Mouse (Mus musculus) hindbrain, embryonic 14.5 days (tissue): ENCODE measurements at regions not wholly inside any gene's neighbourhood (a gene's known extent, or its start where the extent isn't known, plus 50 kb on each side); places are given as distances from the start of the nearest gene placed in this dataset.

ENCODE experiments used
- ATAC-seq: fragments of 200-750 bp; cut with Nextera tagmentation; 2 replicates; pipeline ENCODE4 v1.8.0; 2017; ENCODE audit warnings: moderate number of reproducible peaks, mild to moderate bottlenecking, moderate TSS enrichment, moderate library complexity; ENCODE audit not compliant: low FRiP score
- DNase-seq: peaks from one replicate; pipeline ENCODE4 v3.0.0-alpha.2; 2015; ENCODE audit warnings: low spot score
- H3K27ac ChIP-seq: fragments of 300-500 bp; sonication (generic); 2 replicates; pipeline ENCODE4 v1.5.1; 2014; ENCODE audit warnings: mild to moderate bottlenecking, moderate library complexity
- H3K27me3 ChIP-seq: fragments of 300-500 bp; sonication (generic); 2 replicates; pipeline ENCODE4 v1.6.1; 2014; ENCODE audit warnings: mild to moderate bottlenecking, low read length, mixed read lengths; ENCODE audit not compliant: control insufficient read depth, insufficient read depth
- H3K36me3 ChIP-seq: fragments of 300-500 bp; sonication (generic); replicated peaks from 2 replicates; pipeline ENCODE4 v1.6.1; 2014; ENCODE audit not compliant: control insufficient read depth, insufficient read depth
- H3K4me1 ChIP-seq: fragments of 300-500 bp; sonication (generic); replicated peaks from 2 replicates; pipeline ENCODE4 v1.6.1; 2014; ENCODE audit warnings: antibody characterized with exemption, low read length, mixed read lengths; ENCODE audit not compliant: control insufficient read depth, insufficient read depth
- H3K4me2 ChIP-seq: fragments of 300-500 bp; sonication (generic); replicated peaks from 2 replicates; pipeline ENCODE4 v1.6.1; 2014; ENCODE audit warnings: mild to moderate bottlenecking, moderate library complexity
- H3K4me3 ChIP-seq: fragments of 300-500 bp; sonication (generic); replicated peaks from 2 replicates; pipeline ENCODE4 v1.5.1; 2014; ENCODE audit warnings: mild to moderate bottlenecking, low read length
- H3K9ac ChIP-seq: fragments of 300-500 bp; sonication (generic); 2 replicates; pipeline ENCODE4 v1.6.1; 2014
- H3K9me3 ChIP-seq: fragments of 300-500 bp; sonication (generic); 2 replicates; pipeline ENCODE4 v1.6.1; 2016; ENCODE audit warnings: low read length; ENCODE audit not compliant: control insufficient read depth
- WGBS: fragments of 180-500 bp; shearing (Covaris S2); extraction: QIAGEN DNeasy Blood & Tissue Kit; methylation state at CpG from one replicate; pipeline ENCODE4 v1.1.7; 2014; 5-methylcytosine and 5-hydroxymethylcytosine counted together

GRCm38 (mm10) chr8:83798881-83799606 is 57.9 kb upstream of the Adgre5 start:
- 85% methylated on average over 9 of the region's 9 CpGs for WGBS
- DNase-seq (no peak), ATAC-seq (no peak)
- Histone ChIP-seq H3K9ac (no peak overlapping the region), H3K27ac (no peak overlapping the region), H3K36me3 (no peaks in the 10 kb centered on the region), H3K4me1 (no peaks in the 10 kb centered on the region), H3K4me2 (no peak overlapping the region), H3K9me3 (no peaks in the 10 kb centered on the region), H3K4me3 (no peak overlapping the region), H3K27me3 (no peaks in the 10 kb centered on the region)

- H3K36me3 ChIP-seq: no peaks in the 10 kb centered on the region
- ATAC-seq (0 out of 2 replicates have a peak, but pooled peaks have one; percentile 37), DNase-seq (no peak)
- H3K9ac ChIP-seq: no peak overlapping the region
- 61% methylated on average over 16 of the region's 16 CpGs for WGBS
- no peak overlapping the region for H3K4me2 ChIP-seq
- H3K4me1 ChIP-seq: no peaks in the 10 kb centered on the region
- no peak overlapping the region for H3K4me3 ChIP-seq
- H3K27me3 ChIP-seq: no peaks in the 10 kb centered on the region
- H3K9me3 ChIP-seq: no peaks in the 10 kb centered on the region
- H3K27ac ChIP-seq: peak overlapping the region; percentile 41; the same call in 1 of the 2 replicates
Measured at GRCm38 (mm10) chr8:83793491-83794238, 52.5 kb upstream of the Adgre5 start.
